Mouse (Mus musculus) kidney, postnatal 0 days (tissue): ENCODE measurements around the gene Fam173a. TPM values are rescaled to one million over a fixed set of nuclear protein-coding genes. Genes with fewer than 3 reads are reported as not detected.

Experiments used
- ATAC-seq: fragments of 200-750 bp; cut with Nextera tagmentation; replicated peaks from 2 replicates; pipeline ENCODE4 v1.8.0; 2017; ENCODE audit warnings: low read depth, moderate number of reproducible peaks, moderate TSS enrichment, moderate library complexity; ENCODE audit not compliant: low FRiP score
- DNase-seq: peaks from one replicate; pipeline ENCODE4 v3.0.0-alpha.2; 2016; ENCODE audit warnings: low spot score
- H3K27ac ChIP-seq: fragments of 300-500 bp; sonication (generic); 2 replicates; pipeline ENCODE4 v1.5.1; 2014; ENCODE audit warnings: mild to moderate bottlenecking
- H3K27me3 ChIP-seq: fragments of 300-500 bp; sonication (generic); 2 replicates; pipeline ENCODE4 v1.6.1; 2014; ENCODE audit warnings: low read length, mixed read lengths; ENCODE audit not compliant: insufficient read depth
- H3K36me3 ChIP-seq: fragments of 300-500 bp; sonication (generic); 2 replicates; pipeline ENCODE4 v1.6.1; 2014; ENCODE audit warnings: low read length, mixed read lengths; ENCODE audit not compliant: insufficient read depth
- H3K4me1 ChIP-seq: fragments of 300-500 bp; sonication (generic); replicated peaks from 2 replicates; pipeline ENCODE4 v1.6.1; 2014; ENCODE audit warnings: antibody characterized with exemption, low read length, mixed read lengths; ENCODE audit not compliant: insufficient read depth
- H3K4me2 ChIP-seq: fragments of 300-500 bp; sonication (generic); 2 replicates; pipeline ENCODE4 v1.6.1; 2014; ENCODE audit warnings: mild to moderate bottlenecking, low read length, moderate library complexity, mixed read lengths
- H3K4me3 ChIP-seq: fragments of 300-500 bp; sonication (generic); replicated peaks from 2 replicates; pipeline ENCODE4 v1.5.1; 2014; ENCODE audit warnings: low read depth, low read length
- H3K9ac ChIP-seq: fragments of 300-500 bp; sonication (generic); 2 replicates; pipeline ENCODE4 v1.6.1; 2014; ENCODE audit warnings: low read depth, low read length
- H3K9me3 ChIP-seq: fragments of 300-500 bp; sonication (generic); replicated peaks from 2 replicates; pipeline ENCODE4 v1.6.1; 2016; ENCODE audit warnings: low read length, inconsistent platforms, mixed read lengths
- CTCF ChIP-seq: IDR thresholded peaks from 2 replicates; pipeline ENCODE4 v1.5.1; 2016; ENCODE audit warnings: antibody characterized with exemption, low read depth, mild to moderate bottlenecking, moderate library complexity
- WGBS: fragments of 180-500 bp; shearing (Covaris S2); extraction: QIAGEN DNeasy Blood & Tissue Kit; methylation state at CpG from one replicate; pipeline ENCODE4 v1.1.7; 2014; 5-methylcytosine and 5-hydroxymethylcytosine counted together
- polyA plus RNA-seq: library from polyadenylated mRNA; unstranded; fragments of >200 nt; fragmentation: Nextera tagmentation; extraction: Ambion mirVana; gene quantifications from 2 replicates; pipeline ENCODE4 v1.2.1, GENCODE M21; 2015

Gene Fam173a
- polyA plus RNA-seq, 1 experiment from 2014 or later: 112 TPM

DNA sequence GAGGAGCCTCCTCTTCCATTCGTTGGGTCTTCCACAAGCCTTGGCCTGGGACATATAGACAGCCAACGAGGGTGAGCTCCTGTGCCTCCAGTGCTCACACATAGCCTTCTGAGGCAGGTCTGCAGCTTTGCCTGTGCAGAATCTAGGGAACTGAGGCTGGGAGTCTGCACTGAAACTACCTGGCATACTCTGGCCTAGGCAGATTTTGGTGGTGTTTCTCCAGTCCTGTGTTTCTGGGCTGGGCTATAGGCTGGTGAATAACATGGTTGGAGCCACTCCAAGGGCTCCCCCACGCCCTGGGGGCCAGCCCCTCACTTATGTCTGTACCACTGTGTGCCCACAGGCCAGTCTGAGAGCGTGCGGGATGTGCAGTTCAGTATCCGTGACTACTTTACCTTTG lies 32.6 kb upstream of the Fam173a start:
- no peaks in the 10 kb centered on the region for H3K9me3 ChIP-seq
- H3K4me3 ChIP-seq: no peak overlapping the region
- DNase-seq: no peak
- no peak overlapping the region for H3K4me2 ChIP-seq
- ATAC-seq: no peak
- no peak for TF ChIP-seq CTCF
- H3K36me3 ChIP-seq: peaks cover 22% of the 10 kb centered on the region
- peaks cover 26% of the 10 kb centered on the region for H3K4me1 ChIP-seq
- peaks cover 2% of the 10 kb centered on the region; the same call in 1 of the 2 replicates for H3K27me3 ChIP-seq
- WGBS: 86% methylated on average over 6 of the region's 6 CpGs
- H3K9ac ChIP-seq: no peak overlapping the region
- H3K27ac ChIP-seq: no peak overlapping the region

GRCm38 (mm10) chr17:25824362-25825142 lies 31.9 kb upstream of the Fam173a start:
- H3K27me3 ChIP-seq: peaks cover 9% of the 10 kb centered on the region
- no peak for TF ChIP-seq CTCF
- ATAC-seq (no peak), DNase-seq (no peak)
- peak overlapping the region; percentile 58 for H3K9ac ChIP-seq
- peaks cover 20% of the 10 kb centered on the region for H3K4me1 ChIP-seq
- H3K9me3 ChIP-seq: no peaks in the 10 kb centered on the region
- WGBS: 68% methylated on average over 17 of the region's 17 CpGs
- H3K4me2 ChIP-seq: peak overlapping the region; percentile 77
- no peak overlapping the region; the same call in 1 of the 2 replicates for H3K27ac ChIP-seq
- H3K4me3 ChIP-seq: peak overlapping the region; percentile 51
- peaks cover 19% of the 10 kb centered on the region; the same call in 1 of the 2 replicates for H3K36me3 ChIP-seq

DNA sequence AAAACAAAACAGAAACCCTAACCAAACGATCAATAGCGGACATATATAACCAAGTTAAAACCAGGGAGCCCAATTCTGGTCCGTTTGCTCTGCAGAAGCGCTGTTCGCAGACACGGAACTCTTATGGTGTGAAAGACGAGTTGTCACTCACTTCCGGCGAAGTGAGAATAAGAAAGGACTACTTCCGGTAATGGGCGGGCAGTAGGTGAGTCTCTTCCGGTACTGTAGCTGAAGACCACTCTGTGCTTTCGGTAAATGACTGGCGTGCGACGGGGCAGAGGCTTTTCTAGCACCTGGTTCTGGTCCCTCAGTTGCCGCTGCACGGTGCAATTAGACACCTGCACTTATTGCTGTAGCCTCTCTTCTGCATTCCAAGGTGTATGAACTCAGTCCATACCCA lies 30.8 kb upstream of the Fam173a start, which contains the start of gene Wdr24:
Gene Wdr24, plus strand, starts transcription at position 176 of the 400 bp plus-strand sequence.
- peaks cover 15% of the 10 kb centered on the region for H3K27me3 ChIP-seq
- H3K27ac ChIP-seq: no peak within 1 kb of the TSS; the same call in 1 of the 2 replicates
- ATAC-seq (peak; percentile 31; the same call in 1 of the 2 replicates), DNase-seq (peak; percentile 94)
- peaks cover 16% of the 10 kb centered on the region for H3K4me1 ChIP-seq
- no peak; the same call in 1 of the 2 replicates for TF ChIP-seq CTCF
- peak within 1 kb of the TSS; percentile 58 for H3K9ac ChIP-seq
- peaks cover 19% of the 10 kb centered on the region; the same call in 1 of the 2 replicates for H3K36me3 ChIP-seq
- peak within 1 kb of the TSS; percentile 51 for H3K4me3 ChIP-seq
- no peaks in the 10 kb centered on the region for H3K9me3 ChIP-seq
- H3K4me2 ChIP-seq: peak within 1 kb of the TSS; percentile 77
- under 1% methylated on average over 18 of the region's 18 CpGs for whole genome bisulfite sequencing

DNA sequence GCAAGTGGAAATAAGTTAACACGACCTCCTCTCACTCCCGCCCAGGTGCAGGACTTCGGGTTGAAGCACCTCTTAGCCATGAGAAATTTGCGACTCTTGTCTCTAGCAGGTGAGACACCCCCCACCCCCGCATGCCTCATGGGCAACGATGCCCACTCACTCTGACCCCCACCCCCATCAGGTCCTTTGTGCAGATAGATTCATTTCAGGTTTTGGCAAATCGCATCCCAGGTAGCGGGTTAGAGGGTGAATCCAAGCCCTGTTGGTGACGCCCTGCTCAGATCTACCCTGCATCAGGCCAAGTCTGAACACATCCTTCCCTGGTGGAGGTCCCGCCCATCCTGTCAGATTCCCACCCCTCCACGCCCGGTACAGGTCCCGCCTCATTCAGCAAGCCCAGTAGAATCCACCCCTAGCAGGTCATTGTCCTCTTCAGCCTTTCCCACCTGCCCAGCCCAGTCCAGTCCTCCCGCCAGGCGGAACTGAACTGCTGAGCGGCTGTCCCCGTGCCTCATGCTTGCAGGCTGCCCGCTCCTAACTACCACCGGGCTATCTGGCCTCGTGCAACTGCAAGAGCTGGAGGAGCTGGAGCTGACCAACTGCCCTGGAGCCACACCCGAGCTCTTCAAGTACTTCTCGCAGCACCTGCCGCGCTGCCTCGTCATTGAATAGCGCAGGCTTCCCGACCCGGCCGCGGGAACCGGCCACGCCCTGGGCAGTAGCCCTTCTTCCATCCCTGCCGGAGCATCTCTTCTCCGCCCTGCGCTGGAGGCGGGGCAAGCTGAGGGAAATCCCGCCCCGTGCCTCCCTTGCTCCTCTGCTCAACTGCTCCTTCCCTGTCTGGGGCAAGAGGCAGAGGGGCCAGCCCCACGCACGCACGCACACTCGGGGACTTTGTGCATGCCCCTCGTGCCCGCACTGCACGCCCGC lies 26.4 kb upstream of the Fam173a start:
- no peak for TF ChIP-seq CTCF
- peaks cover 15% of the 10 kb centered on the region for H3K27me3 ChIP-seq
- no peaks in the 10 kb centered on the region for H3K36me3 ChIP-seq
- ATAC-seq (peak; percentile 30; the same call in 1 of the 2 replicates), DNase-seq (no peak)
- peaks cover 4% of the 10 kb centered on the region for H3K4me1 ChIP-seq
- H3K4me3 ChIP-seq: no peak overlapping the region; the same call in 1 of the 2 replicates
- 8% methylated on average over 46 of the region's 46 CpGs for WGBS
- H3K9ac ChIP-seq: no peak overlapping the region
- H3K9me3 ChIP-seq: no peaks in the 10 kb centered on the region
- H3K27ac ChIP-seq: no peak overlapping the region
- peak overlapping the region; percentile 30 for H3K4me2 ChIP-seq

GRCm38 (mm10) chr17:25817662-25818061 lies 25.0 kb upstream of the Fam173a start:
- H3K27ac ChIP-seq: no peak overlapping the region
- H3K36me3 ChIP-seq: no peaks in the 10 kb centered on the region
- no peaks in the 10 kb centered on the region; the same call in 1 of the 2 replicates for H3K4me1 ChIP-seq
- ATAC-seq: no peak
- no peak overlapping the region for H3K9ac ChIP-seq
- 87% methylated on average over 11 of the region's 11 CpGs for WGBS
- H3K9me3 ChIP-seq: no peaks in the 10 kb centered on the region
- no peak overlapping the region for H3K4me2 ChIP-seq
- no peak for DNase-seq
- no peak overlapping the region for H3K4me3 ChIP-seq
- no peak for TF ChIP-seq CTCF
- peaks cover 15% of the 10 kb centered on the region for H3K27me3 ChIP-seq

- DNase-seq: peak; percentile 96
- TF ChIP-seq CTCF: peak; percentile 70
- peak; percentile 50; the same call in 1 of the 2 replicates for ATAC-seq
- Histone ChIP-seq H3K27me3 (peaks cover 11% of the 10 kb centered on the region; the same call in 1 of the 2 replicates), H3K4me1 (no peaks in the 10 kb centered on the region; the same call in 1 of the 2 replicates), H3K9ac (no peak overlapping the region), H3K4me2 (no peak overlapping the region), H3K9me3 (no peaks in the 10 kb centered on the region), H3K4me3 (no peak overlapping the region), H3K36me3 (no peaks in the 10 kb centered on the region), H3K27ac (no peak overlapping the region)
- WGBS: 0% methylated on average over 20 of the region's 20 CpGs
Observed at GRCm38 (mm10) chr17:25813471-25813870, 20.8 kb upstream of the Fam173a start.
